Mouse (Mus musculus) gastrocnemius, postnatal 14 days (tissue): ENCODE results near the gene Zfp653. TPM values are rescaled to one million over a fixed set of nuclear protein-coding genes. Genes with fewer than 3 reads are reported as not detected.
A peak's percentile ranks its signal among the peaks of the same experiment; 100 is the strongest.
"Not testable (repeated sequence)": the region's sequence is repeated elsewhere in the genome, so short reads cannot be mapped to it uniquely, and the experiment has no call there.

Experiments used
- DNase-seq: peaks from one replicate; pipeline ENCODE4 v3.0.0; 2021; ENCODE audit warnings: mixed read lengths
- intact Hi-C: fragments of 180-260 bp; cut with DNase I; formaldehyde crosslinking; loops from one replicate; pipeline ENCODE4 v1.15.1; 2025; ENCODE audit warnings: low total_unique reads
- total RNA-seq, 2 experiments: library from RNA; stranded (reverse); gene quantifications; 2 replicates each; pipeline ENCODE4 v1.2.3; 2021

The Zfp653 gene
- total RNA-seq, 2 experiments from 2014 or later = 2.6 to 3.2 TPM

DNA sequence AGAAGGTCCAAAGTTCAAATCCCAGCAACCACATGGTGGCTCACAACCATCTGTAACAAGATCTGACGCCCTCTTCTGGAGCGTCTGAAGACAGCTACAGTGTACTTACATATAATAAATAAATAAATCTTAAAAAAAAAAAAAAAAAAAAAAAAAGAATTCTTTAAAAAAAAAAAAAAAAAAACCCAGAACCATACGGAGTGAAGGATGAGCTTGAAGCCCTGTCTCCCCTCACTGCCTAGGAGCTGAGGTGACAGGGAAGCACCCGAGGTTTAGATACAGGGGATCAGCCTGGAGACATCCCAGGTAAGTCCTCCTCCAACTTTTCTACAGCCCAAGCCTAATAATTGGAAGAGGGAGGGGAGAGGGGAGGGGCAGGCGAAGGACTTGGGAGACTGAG lies 4.6 kb upstream of the Zfp653 start:
- intact Hi-C loops, DNase-seq: not testable (repeated sequence)

DNA sequence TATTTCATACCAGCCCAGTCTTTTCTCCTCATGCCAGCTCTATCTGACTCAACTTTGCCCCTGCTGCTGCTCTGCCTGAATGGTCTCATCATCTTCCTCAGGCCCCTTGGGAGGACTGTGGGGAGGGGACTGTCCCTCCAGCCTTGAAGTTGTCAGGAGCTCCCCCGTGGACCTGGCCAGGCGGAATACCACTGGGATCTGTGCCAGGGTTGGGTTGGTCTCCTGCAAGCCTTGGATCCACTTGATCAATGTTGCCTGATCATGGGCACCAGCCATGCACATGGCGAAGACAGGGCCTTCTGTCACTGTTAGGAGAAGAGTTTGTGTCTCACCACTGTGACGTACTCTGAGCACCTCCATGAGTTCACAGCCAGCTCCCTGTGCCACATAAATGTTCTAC lies 1.1 kb upstream of the Zfp653 start:
- intact Hi-C loops = no loop called here
- DNase-seq = no peak

DNA sequence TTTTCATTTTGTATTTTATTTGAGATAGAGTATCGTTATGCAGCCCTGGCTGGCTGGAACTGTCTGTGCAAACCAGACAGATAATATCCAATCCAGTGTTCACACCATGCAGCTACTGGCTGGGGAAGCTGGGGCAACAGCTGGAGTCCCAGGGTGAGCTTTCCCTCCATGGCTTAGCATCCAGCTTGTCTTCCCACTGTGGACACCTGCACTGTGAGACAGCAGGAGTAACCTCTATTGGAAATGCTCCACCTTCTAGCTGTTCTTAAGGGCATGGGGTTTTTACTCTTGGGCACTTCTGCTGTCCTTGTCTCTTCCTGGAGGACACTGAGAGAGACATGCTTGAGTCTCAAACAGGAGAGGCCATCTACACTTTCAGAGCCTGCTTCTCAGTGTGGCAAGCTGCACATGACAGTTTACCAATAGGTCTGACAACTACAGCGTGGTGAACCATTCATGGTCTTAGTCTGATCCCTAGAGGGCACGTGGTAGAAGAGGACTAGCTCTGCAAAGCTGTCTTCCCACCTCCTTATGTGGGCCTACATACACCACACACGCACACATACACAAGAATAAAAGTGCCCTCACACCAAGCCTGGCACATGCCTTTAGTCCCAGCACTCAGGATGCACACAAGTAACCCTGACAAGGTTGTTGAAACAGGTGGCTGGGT lies 1.2 kb downstream of the Zfp653 start:
- no peak for DNase-seq
- intact Hi-C loops = no loop called here

DNA sequence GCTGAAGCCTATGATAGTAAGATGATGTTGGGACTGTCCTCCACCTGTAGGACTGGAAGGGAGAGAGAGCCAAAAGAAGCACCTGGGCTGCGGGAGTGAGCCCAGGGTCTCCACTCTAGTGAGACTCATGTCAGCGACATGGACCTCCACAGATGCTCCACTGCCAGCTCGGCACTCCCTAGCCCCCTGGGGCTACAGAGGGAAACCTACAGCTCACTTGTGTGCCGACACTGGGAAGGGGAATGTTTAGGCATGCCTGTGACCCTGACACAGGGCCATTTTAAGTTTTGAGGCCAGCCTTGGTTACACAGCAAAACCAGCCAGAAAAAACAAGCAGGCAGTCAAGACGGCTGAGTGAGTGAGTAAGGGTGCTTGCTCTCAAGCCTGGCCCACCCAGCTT lies 4.0 kb downstream of the Zfp653 start:
- intact Hi-C loops = loop anchor here (2.0 kb wide), 1 partner anchor 76 kb away; no protein-coding TSS in a partner anchor
- DNase-seq = no peak

DNA sequence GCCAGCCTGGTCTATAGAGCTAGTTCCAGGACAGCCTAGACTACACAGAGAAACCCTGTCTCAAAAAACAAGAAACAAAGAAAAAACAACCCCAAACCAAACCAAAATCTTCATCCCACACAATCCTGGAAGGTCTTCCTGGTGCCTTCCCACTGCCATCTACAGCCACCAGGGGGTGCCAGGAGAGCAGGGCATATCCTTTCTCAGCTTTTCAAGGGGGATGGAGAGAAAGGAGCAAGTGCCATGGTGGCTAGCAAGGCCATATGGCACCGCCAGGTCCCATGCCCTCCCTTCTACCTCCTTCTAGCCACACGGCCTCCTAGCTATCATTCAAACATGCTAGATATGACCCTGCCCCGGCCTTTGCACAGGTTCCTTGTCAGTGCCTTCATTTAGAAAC lies 4.7 kb downstream of the Zfp653 start:
- peak; percentile 53 for DNase-seq
- intact Hi-C loops = loop anchor here (2.0 kb wide), 1 partner anchor 76 kb away; no protein-coding TSS in a partner anchor

DNA sequence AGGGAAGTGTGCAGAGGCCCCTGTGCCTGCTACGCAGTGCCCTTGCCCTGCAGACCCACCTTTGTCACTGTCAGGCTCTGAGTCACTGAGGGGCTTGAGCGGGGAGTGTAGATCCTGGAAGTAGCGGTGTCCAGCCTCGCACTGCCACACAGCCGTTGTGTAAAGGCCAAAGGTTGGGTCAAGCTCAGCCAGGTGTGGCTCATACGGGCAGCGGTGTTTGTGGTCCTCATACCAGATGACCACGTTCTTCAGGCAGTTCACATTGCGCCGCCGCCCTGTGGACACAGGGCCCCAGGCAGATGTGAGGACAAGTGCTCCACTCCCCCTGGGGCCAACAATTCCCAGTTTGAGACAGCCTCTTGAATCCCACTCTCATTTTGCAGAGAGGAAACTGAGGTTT lies 5.5 kb downstream of the Zfp653 start:
- intact Hi-C loops = loop anchor here (2.0 kb wide), 1 partner anchor 77 kb away; no protein-coding TSS in a partner anchor
- no peak for DNase-seq

DNA sequence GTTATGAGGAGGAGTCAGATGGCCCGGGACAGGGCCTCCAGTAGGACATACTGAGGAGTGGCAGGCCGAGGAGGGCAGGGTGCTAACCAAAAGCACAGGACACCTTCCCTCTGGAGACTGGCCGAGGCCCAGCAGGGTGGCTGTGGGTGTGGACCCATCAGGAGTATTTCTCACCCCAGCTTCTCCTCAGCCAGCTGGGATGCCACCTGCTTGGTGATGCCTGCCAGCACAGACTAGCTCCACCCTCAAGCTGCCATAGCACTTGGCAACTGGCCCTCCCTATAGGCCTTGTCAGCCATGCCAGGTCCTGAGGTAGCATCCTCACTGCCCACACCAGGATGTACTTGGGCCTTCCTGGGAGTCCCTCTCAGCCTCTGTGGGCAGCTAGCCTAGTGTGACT lies 6.8 kb downstream of the Zfp653 start:
- intact Hi-C loops = no loop called here

DNA sequence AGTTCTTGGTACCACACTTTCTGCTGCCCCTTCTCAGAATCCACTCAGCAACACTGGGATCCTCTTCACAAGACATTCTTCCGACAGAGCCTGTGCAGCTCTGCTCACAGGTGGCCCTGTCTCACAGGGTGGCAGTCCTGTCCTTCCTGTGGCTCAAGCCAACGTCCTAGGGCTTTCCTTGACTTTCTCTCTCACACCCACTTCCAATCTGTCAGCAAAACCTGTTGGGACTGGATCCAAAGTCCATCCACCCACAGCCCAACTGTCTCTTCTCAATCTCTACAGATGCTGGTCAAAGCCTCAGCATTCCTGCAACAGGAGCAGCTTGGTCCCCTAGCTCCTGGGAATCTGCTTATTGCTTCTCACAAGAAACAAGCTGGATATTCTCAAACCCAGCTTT lies 9.8 kb downstream of the Zfp653 start:
- intact Hi-C loops = no loop called here
- no peak for DNase-seq

More for the DNA sequence above, 6.8 kb downstream of the Zfp653 start:
- no peak for DNase-seq

DNA sequence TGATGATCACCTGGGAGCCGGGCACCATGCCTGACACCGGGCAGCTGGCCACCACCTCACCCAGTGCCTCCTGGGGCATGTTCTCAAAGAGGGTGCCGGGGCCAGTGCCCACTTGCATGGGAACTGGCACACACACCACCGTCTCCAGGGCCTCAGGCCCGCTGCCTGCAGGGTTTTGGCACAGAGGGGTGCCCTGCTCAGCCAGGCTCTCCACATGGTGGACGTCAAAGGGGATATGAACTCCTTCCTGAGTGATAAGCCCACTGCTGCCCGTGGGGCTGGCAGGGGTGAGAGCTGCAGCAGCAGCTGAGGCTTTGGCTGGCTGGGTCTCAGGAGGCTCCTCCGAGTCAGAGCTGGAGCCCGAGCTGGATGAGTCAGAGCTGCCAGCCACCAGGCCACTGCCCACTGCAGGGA lies 13.2 kb downstream of the Zfp653 start:
- intact Hi-C loops = no loop called here
- peak; percentile 27 for DNase-seq

DNA sequence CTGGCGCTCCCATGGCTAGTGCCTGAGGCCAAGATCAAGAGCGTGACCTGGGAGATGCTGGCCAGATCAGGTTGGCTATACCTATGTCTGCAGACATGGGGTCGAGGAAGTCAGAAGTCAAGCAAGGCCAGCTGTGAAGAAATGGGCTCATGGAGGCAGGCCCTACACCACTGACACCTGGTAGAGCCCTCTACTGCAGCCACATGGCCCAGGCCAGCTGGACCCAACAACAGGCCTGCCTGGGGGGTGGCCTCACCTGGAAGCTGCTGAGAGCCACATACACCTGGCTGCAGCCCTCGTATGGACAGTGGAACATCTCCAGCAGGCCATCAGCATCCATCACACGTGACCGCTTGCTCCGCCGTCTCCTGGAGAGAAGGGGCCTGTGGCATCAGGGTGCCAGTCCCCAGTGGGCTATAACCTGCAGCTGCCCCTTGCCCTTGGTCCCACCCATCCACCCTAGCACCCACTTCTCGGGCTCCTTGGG lies 14.1 kb downstream of the Zfp653 start:
- DNase-seq = no peak
- intact Hi-C loops = no loop called here

DNA sequence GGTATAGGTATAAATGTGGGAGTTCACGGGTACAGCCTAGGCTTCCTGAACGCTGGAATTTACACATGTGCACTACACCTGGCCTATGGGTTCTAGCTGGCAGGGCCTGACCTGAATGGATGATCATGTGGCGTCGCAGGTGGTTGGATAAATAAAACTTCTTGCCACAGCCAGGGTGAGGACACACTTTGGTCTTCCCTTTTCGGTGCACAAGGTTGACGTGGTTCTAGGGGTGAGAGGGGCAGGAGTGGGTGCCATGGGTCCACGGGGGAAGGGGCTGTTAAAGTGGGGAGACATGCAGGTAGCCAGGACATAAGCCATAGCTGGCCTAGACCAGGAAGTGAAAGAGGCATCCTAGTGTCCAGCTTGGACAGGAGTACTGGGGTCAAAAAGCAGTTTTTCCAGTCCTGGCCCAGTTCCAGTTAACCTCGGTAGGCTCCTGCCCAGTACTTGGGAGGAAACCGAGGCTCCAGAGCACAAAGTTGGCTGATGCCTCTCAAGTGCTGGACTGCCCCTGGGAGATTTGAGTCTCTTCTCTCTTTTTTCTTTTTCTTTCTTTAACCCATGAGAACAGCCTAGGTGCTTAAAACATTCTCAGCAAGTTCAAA lies 14.8 kb downstream of the Zfp653 start:
- DNase-seq = no peak
- intact Hi-C loops = no loop called here

DNA sequence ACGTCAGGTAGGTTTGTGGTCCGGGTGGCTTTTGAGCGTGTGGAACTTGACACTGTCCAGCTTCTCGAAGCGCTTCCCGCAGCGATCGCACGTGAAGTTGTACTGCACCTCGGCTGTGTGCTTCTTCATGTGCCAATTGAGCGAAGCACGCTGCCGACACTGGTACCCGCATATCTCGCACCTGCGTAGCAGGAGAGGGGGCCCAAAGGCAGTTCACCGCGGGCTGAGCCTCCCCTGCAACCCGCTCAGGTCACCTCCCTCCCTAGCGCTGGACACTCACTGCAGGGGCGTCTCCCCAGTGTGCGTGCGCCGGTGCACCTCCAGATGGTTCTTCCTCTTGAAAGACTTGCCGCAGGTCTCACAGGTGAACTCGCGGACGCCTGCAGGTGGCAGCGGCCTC lies 15.5 kb downstream of the Zfp653 start:
- intact Hi-C loops = no loop called here
- DNase-seq = no peak

DNA sequence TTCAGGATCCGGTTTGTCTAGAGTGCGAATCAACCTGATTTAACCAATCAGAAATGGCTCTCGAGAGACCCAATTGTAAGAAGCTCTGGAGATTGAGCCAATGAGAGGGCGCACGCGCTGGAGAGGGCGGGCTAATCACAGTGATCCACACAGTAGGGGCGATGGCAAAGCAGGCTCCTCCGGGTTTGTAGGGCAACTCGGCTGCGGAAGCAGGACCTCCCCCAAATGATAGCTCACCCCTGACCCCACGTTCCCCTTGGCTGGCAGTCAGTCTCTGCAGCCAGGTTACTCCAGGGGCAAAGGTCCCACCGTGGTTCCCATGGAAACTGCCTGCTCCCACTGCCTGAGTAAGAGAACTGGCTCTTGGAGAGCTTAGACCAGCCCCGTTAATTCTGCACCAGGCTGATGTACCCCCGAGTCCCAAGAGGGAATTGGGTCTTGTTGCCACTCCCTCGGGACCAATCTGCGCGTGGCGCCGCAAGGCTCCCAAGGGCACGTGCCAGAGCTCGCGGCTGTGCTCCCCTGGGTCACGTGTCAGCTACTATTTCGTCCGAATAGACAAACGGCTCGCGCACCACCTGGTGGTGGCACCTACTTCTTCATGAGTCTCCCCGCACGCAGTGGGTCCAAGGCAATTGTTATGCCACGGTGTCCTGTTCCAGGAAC lies 16.6 kb downstream of the Zfp653 start:
- peak; percentile 57 for DNase-seq
- intact Hi-C loops = loop anchor here (5.0 kb wide), 1 partner anchor 37 kb away; no protein-coding TSS in a partner anchor

DNA sequence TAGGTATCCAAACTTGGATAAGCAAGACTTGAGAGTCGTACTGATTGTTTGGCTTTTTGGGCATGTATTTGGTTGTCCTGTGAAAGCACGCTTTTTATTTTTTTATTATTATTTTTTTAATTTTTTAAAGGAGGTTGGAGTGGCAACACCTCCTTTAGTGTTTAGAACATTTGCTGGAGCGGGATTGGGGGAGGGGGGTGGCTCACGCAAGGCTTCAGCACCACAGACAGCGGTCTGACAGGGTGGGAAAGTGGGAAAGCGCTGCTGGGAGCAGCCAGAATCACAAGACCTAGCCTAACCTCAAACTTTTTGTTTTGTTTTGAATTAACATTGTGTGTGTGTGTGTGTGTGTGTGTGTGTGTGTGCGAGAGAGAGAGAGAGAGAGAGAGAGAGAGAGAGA lies 17.5 kb downstream of the Zfp653 start:
- intact Hi-C loops = loop anchor here (5.0 kb wide), 1 partner anchor 36 kb away; no protein-coding TSS in a partner anchor
- no peak for DNase-seq

DNA sequence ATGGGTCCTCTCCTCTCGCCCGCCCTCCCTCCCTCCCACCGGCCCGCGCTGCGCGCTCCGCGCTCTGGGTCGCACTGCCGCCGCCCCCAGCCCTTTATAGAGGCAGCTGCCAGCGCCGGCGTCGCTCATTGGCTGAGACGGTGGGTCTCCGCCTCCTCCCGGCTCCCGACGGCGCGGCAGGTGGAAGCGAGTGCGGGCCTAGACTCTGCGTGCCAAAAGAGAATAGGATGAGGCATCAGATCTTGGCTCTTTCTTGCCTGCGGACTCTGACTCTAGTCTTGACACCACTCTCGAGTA lies 19.3 kb downstream of the Zfp653 start, which contains the start of gene Elavl3:
Gene Elavl3 (minus strand): TSS at position 66 of the 297 bp plus-strand sequence.
- DNase-seq = no peak
- intact Hi-C loops = loop anchor here (5.0 kb wide), 1 partner anchor 35 kb away; no protein-coding TSS in a partner anchor

DNA sequence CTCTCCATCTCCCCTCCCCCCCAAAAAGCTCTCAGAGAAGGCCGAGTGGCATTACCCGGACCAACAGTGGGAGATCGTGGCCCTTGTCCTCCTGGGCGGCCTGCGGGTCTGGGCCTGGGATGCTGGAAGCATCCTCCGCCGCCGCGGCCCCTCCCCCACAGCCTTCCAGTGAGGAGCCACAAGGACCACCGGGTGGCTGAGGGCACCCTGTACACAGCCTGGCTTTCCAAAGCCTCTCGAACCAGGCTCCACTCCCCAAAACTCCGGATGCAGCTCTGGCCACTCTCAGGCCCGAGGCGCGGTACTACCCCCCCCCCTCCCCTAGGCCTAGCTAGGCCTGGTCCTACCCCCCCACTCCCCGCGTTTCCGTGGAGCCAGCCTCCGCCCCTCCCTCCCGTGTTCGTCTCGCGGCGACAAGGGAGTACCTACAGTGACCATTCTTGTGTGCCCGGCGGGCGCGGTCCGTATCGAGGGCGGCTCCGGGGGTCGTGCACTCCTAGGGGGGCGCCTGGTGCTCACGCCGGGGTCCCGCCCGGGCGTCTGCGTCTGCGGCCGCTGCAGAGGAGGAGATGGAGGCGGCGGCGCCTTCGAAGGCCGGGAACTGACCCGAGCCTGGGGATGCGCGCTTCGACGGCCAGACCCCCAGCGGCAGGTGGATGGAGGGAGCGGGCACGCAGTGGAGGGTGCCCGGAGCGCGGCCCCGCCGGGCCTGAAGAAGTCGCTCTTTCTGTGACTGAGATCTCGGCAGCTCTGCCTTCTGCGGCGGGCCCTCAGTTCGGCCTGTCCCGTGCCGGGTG lies 19.8 kb downstream of the Zfp653 start:
- DNase-seq = no peak
- intact Hi-C loops = loop anchor here (5.0 kb wide), 1 partner anchor 34 kb away; no protein-coding TSS in a partner anchor

DNA sequence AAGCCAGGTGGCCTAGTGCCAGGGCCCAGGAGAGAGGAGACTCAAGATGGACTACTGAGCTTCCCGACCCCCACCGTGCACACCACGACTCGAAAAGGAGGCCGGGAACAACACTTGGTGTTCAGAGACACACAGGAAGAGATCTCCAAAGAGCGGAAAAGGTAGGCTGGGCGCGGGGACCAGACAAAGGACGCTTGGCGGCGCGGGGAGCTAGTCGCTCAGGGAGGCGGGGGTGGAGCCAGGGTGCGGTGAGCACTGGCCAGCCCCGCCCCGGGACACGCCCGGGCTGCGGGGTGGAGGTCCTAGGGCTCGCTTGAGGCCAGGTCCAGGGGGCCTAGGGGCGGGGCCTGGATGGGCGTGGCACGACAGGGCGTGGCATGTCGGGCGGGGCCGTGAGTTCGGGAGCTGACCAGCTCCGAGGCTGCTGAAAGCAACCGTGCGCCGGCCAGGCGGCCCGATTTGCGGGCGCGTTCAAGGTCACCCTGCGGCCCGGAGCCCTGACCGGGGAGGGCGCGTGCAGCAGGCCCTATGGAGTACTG lies 20.8 kb downstream of the Zfp653 start:
- intact Hi-C loops = loop anchor here (5.0 kb wide), 1 partner anchor 33 kb away; no protein-coding TSS in a partner anchor
- DNase-seq = no peak

DNA sequence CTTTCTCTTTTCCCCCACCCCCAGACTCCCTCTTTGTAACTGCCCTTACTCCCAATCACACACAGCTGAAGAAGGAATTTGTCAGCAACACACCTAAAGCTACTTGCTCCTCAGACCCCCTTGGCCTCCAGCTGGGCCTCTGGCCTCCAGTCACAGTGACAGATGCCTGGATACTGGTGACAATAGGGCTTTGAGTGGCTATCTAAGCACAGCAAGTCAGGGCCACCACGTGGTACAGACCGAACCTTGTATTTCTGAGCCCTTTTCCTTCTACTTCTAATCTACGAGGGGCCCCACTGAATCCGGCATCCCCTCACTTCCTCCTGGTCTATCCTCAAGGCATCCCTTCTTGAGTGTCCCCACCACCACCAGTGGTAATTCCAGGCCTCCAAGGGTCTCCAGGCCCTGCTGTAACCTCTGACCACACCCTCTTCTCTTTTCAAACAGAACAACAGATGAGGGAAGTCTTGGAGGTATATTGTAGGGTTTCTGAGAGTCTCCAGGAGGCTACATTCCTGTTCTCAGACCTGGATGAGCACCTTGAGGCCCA lies 21.4 kb downstream of the Zfp653 start:
- intact Hi-C loops = loop anchor here (5.0 kb wide), 1 partner anchor 32 kb away; no protein-coding TSS in a partner anchor
- DNase-seq = no peak

DNA sequence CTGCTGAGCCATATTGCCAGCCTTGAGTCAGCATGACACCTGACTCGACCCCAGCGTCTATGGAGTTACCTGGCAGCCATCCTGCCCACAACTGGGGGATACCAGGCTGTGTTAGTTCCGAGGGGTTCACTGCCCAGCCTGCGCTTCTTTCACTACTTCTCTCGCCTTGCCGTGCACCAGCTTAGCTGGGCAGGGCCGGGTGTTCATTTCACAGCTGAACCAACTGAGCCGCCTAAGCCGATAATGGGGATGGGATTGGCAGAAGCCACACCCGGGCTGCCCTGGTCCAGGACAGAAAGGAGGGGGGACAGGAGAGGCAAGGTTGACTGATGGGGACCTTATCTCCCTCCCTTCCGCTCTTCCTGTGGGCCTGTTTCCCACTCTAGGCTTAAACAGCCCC lies 21.9 kb downstream of the Zfp653 start:
- no peak for DNase-seq
- intact Hi-C loops = no loop called here
